Mouse (Mus musculus) T-helper 1 cell (primary cell): ENCODE measurements at regions not wholly inside any gene's neighbourhood (a gene's known extent, or its start where the extent isn't known, plus 50 kb on each side); places are given as distances from the start of the nearest gene placed in this dataset.

Experiments used
- in situ Hi-C: fragments of 300-600 bp; cut with MboI, MseI; formaldehyde crosslinking; loops from one replicate; pipeline ENCODE4 v1.15.1; 2025; ENCODE audit warnings: high pct_unique_total_duplicates

GRCm38 (mm10) chr13:110540543-110541265, 145.9 kb downstream of the Plk2 start:
- in situ Hi-C loops, result loop anchor here (10.0 kb wide), 1 partner anchor 674 kb away; no protein-coding TSS in a partner anchor

- in situ Hi-C loops, result loop anchor here (10.0 kb wide), 1 partner anchor 673 kb away; no protein-coding TSS in a partner anchor
Measured at GRCm38 (mm10) chr13:110541288-110542148, 146.7 kb downstream of the Plk2 start.

- in situ Hi-C loops, result loop anchor here (10.0 kb wide), 1 partner anchor 672 kb away; no protein-coding TSS in a partner anchor
Measured at GRCm38 (mm10) chr13:110542303-110543065, 147.6 kb downstream of the Plk2 start.

- in situ Hi-C loops, result loop anchor here (10.0 kb wide), 1 partner anchor 669 kb away; no protein-coding TSS in a partner anchor
Measured at GRCm38 (mm10) chr13:110545454-110545853, 150.6 kb downstream of the Plk2 start.

GRCm38 (mm10) chr13:110555529-110556319, 160.9 kb downstream of the Plk2 start:
- in situ Hi-C loops, result no loop called here

- in situ Hi-C loops, result no loop called here
Measured at GRCm38 (mm10) chr13:110556355-110557095, 161.7 kb downstream of the Plk2 start.

- in situ Hi-C loops, result no loop called here
Measured at GRCm38 (mm10) chr13:110557930-110558727, 163.3 kb downstream of the Plk2 start.

GRCm38 (mm10) chr13:110560566-110560965, 165.7 kb downstream of the Plk2 start:
- in situ Hi-C loops, result loop anchor here (10.0 kb wide), 1 partner anchor 1614 kb away; no protein-coding TSS in a partner anchor

- in situ Hi-C loops, result loop anchor here (10.0 kb wide), 1 partner anchor 1612 kb away; no protein-coding TSS in a partner anchor
Measured at GRCm38 (mm10) chr13:110562499-110562898, 167.7 kb downstream of the Plk2 start.

- in situ Hi-C loops, result loop anchor here (10.0 kb wide), 1 partner anchor 1612 kb away; no protein-coding TSS in a partner anchor
Measured at GRCm38 (mm10) chr13:110562902-110563301, 168.1 kb downstream of the Plk2 start.

GRCm38 (mm10) chr13:110563967-110564366, 169.1 kb downstream of the Plk2 start:
- in situ Hi-C loops, result loop anchor here (10.0 kb wide), 1 partner anchor 1611 kb away; no protein-coding TSS in a partner anchor

- in situ Hi-C loops, result loop anchor here (10.0 kb wide), 1 partner anchor 1606 kb away; no protein-coding TSS in a partner anchor
Measured at GRCm38 (mm10) chr13:110568482-110569179, 173.8 kb downstream of the Plk2 start.

- in situ Hi-C loops, result loop anchor here (10.0 kb wide), 1 partner anchor 1606 kb away; no protein-coding TSS in a partner anchor
Measured at GRCm38 (mm10) chr13:110569180-110569512, 174.3 kb downstream of the Plk2 start.

- in situ Hi-C loops, result no loop called here
Measured at GRCm38 (mm10) chr13:110570386-110570785, 175.5 kb downstream of the Plk2 start.

- in situ Hi-C loops, result no loop called here
Measured at GRCm38 (mm10) chr13:110573360-110574065, 178.7 kb downstream of the Plk2 start.

- in situ Hi-C loops, result no loop called here
Measured at GRCm38 (mm10) chr13:110574764-110575471, 180.1 kb downstream of the Plk2 start.

- in situ Hi-C loops, result no loop called here
Measured at GRCm38 (mm10) chr13:110578159-110578558, 183.3 kb downstream of the Plk2 start.
